Mouse (Mus musculus) MEL (cell line): ENCODE measurements at regions not wholly inside any gene's neighbourhood (a gene's known extent, or its start where the extent isn't known, plus 50 kb on each side); places are given as distances from the start of the nearest gene placed in this dataset.

ENCODE experiments used
- CHD2 ChIP-seq: IDR thresholded peaks from 2 replicates; pipeline ENCODE4 v1.6.1; 2011; ENCODE audit warnings: low read length, improper control_type of control experiment
- CTCF ChIP-seq, 3 experiments: IDR thresholded peaks in 2 of 3; conservative IDR thresholded peaks in 1 of 3; 2 replicates each; pipeline ENCODE4 v1.5.1; 2011 to 2012; ENCODE audit warnings: low read length in 3 of 3, low read depth in 2 of 3, mild to moderate bottlenecking in 2 of 3, improper control_type of control experiment in 1 of 3, inconsistent platforms in 1 of 3, mixed read lengths in 1 of 3, moderate library complexity in 1 of 3; ENCODE audit not compliant: control insufficient read depth in 1 of 3, insufficient read depth in 1 of 3, poor library complexity in 1 of 3, severe bottlenecking in 1 of 3
- GABPA ChIP-seq: IDR thresholded peaks from 2 replicates; pipeline ENCODE4 v1.6.1; 2012; ENCODE audit warnings: low read depth, mild to moderate bottlenecking, inconsistent platforms, low read length, improper control_type of control experiment, moderate library complexity

- TF ChIP-seq CHD2 (no peak), GABPA (no peak), CTCF (IDR thresholded peaks at IDR 0.05 in 2 of 3, conservative IDR thresholded peaks at IDR 0.05 in 1 of 3; ENCODE audit: control insufficient read depth in 1 of 3, insufficient read depth in 1 of 3, low read depth in 2 of 3, low read length in 3 of 3, poor library complexity in 1 of 3, severe bottlenecking in 1 of 3) (no peak)
These were observed 457.0 kb upstream of the Fam160b2 start for GRCm38 (mm10) chr14:71056601-71057000.
